Mouse (Mus musculus): Measurements from ENCODE around the gene Rhox4b. TPM values are rescaled to one million over a fixed set of nuclear protein-coding genes. Genes with fewer than 3 reads are reported as not detected.
"Not testable (repeated sequence)": the region's sequence is repeated elsewhere in the genome, so short reads cannot be mapped to it uniquely, and the experiment has no call there.

Rhox4b gene
- not detected in 2 replicates for polyA plus RNA-seq (2015; fragmentation: Nextera tagmentation; extraction: Ambion mirVana)

- not testable (repeated sequence) for H3K36me3 ChIP-seq (ENCODE audit: control insufficient read depth, insufficient read depth, low read length); H3K27me3 ChIP-seq (replicated peaks; ENCODE audit: control insufficient read depth, insufficient read depth, low read length); H3K9me3 ChIP-seq (ENCODE audit: control insufficient read depth, low read length); H3K4me1 ChIP-seq (ENCODE audit: control insufficient read depth, insufficient read depth, low read length); H3K27ac ChIP-seq (ENCODE audit: low read length); H3K9ac ChIP-seq (ENCODE audit: low read depth, low read length); H3K4me2 ChIP-seq (ENCODE audit: low read depth, low read length); ATAC-seq; H3K4me3 ChIP-seq (ENCODE audit: low read length)
- 89% methylated on average over 14 of the region's 15 CpGs for WGBS
Measured at GRCm38 (mm10) chrX:37432194-37432593, at the start of gene Rhox4b. Rhox4b (plus strand) TSS chrX:37432494.

GRCm38 (mm10) chrX:37390548-37390947 lies 41.7 kb upstream of the Rhox4b start, which contains the start of gene Rhox4a2:
Rhox4a2 (plus strand) TSS chrX:37390848.
- H3K9me3 ChIP-seq (ENCODE audit: control insufficient read depth, low read length); H3K4me2 ChIP-seq (ENCODE audit: low read depth, low read length); H3K36me3 ChIP-seq (ENCODE audit: control insufficient read depth, insufficient read depth, low read length); H3K27ac ChIP-seq (ENCODE audit: low read length); ATAC-seq; H3K27me3 ChIP-seq (replicated peaks; ENCODE audit: control insufficient read depth, insufficient read depth, low read length); H3K4me3 ChIP-seq (ENCODE audit: low read length); H3K9ac ChIP-seq (ENCODE audit: low read depth, low read length); H3K4me1 ChIP-seq (ENCODE audit: control insufficient read depth, insufficient read depth, low read length): not testable (repeated sequence)
- WGBS, result 91% methylated on average over 8 of the region's 16 CpGs

GRCm38 (mm10) chrX:37411767-37412166 lies 20.5 kb upstream of the Rhox4b start, which contains the start of gene Rhox2b:
Rhox2b (plus strand) TSS chrX:37412067.
- H3K4me1 ChIP-seq (ENCODE audit: control insufficient read depth, insufficient read depth, low read length); H3K36me3 ChIP-seq (ENCODE audit: control insufficient read depth, insufficient read depth, low read length); H3K9ac ChIP-seq (ENCODE audit: low read depth, low read length); H3K4me3 ChIP-seq (ENCODE audit: low read length); H3K27ac ChIP-seq (ENCODE audit: low read length); H3K9me3 ChIP-seq (ENCODE audit: control insufficient read depth, low read length); H3K27me3 ChIP-seq (replicated peaks; ENCODE audit: control insufficient read depth, insufficient read depth, low read length); H3K4me2 ChIP-seq (ENCODE audit: low read depth, low read length); ATAC-seq: not testable (repeated sequence)
- WGBS, result no CpG with 5 or more reads among the region's 9 CpGs

GRCm38 (mm10) chrX:37453380-37453779 lies 21.1 kb downstream of the Rhox4b start, which contains the start of gene Rhox2c:
Rhox2c (plus strand) TSS chrX:37453680.
- not testable (repeated sequence) for ATAC-seq; H3K4me1 ChIP-seq (ENCODE audit: control insufficient read depth, insufficient read depth, low read length); H3K4me3 ChIP-seq (ENCODE audit: low read length); H3K27ac ChIP-seq (ENCODE audit: low read length); H3K27me3 ChIP-seq (replicated peaks; ENCODE audit: control insufficient read depth, insufficient read depth, low read length); H3K36me3 ChIP-seq (ENCODE audit: control insufficient read depth, insufficient read depth, low read length); H3K4me2 ChIP-seq (ENCODE audit: low read depth, low read length); H3K9me3 ChIP-seq (ENCODE audit: control insufficient read depth, low read length); H3K9ac ChIP-seq (ENCODE audit: low read depth, low read length)
- WGBS, result 97% methylated on average over 5 of the region's 10 CpGs

GRCm38 (mm10) chrX:37458285-37458684 lies 26.0 kb downstream of the Rhox4b start, which contains the start of gene Rhox3c:
Rhox3c (plus strand) TSS chrX:37458585.
- not testable (repeated sequence) for H3K4me3 ChIP-seq (ENCODE audit: low read length); H3K4me1 ChIP-seq (ENCODE audit: control insufficient read depth, insufficient read depth, low read length); H3K9ac ChIP-seq (ENCODE audit: low read depth, low read length); H3K27ac ChIP-seq (ENCODE audit: low read length); H3K4me2 ChIP-seq (ENCODE audit: low read depth, low read length); H3K36me3 ChIP-seq (ENCODE audit: control insufficient read depth, insufficient read depth, low read length); H3K9me3 ChIP-seq (ENCODE audit: control insufficient read depth, low read length); ATAC-seq; H3K27me3 ChIP-seq (replicated peaks; ENCODE audit: control insufficient read depth, insufficient read depth, low read length)
- 91% methylated on average over 3 of the region's 4 CpGs for WGBS

GRCm38 (mm10) chrX:37480037-37480436 lies 47.7 kb downstream of the Rhox4b start, which contains the start of gene Rhox4c:
Rhox4c (plus strand) TSS chrX:37480337.
- H3K36me3 ChIP-seq (ENCODE audit: control insufficient read depth, insufficient read depth, low read length); H3K9me3 ChIP-seq (ENCODE audit: control insufficient read depth, low read length); H3K27me3 ChIP-seq (replicated peaks; ENCODE audit: control insufficient read depth, insufficient read depth, low read length); H3K4me2 ChIP-seq (ENCODE audit: low read depth, low read length); H3K4me3 ChIP-seq (ENCODE audit: low read length); H3K9ac ChIP-seq (ENCODE audit: low read depth, low read length); H3K27ac ChIP-seq (ENCODE audit: low read length); ATAC-seq; H3K4me1 ChIP-seq (ENCODE audit: control insufficient read depth, insufficient read depth, low read length): not testable (repeated sequence)
- WGBS, result 90% methylated on average over 14 of the region's 14 CpGs

Other genes starting within 250 kb of the Rhox4b start
- 382 and 399 TPM in 2 replicates for gene Ndufa1, start 241.3 kb upstream of the Rhox4b start, polyA plus RNA-seq (2015; fragmentation: Nextera tagmentation; extraction: Ambion mirVana)
- 7.6 and 8.1 TPM in 2 replicates for gene Rnf113a1, start 241.2 kb upstream of the Rhox4b start, polyA plus RNA-seq (2015; fragmentation: Nextera tagmentation; extraction: Ambion mirVana)
- gene Gm9, start 221.5 kb upstream of the Rhox4b start, polyA plus RNA-seq (2015; fragmentation: Nextera tagmentation; extraction: Ambion mirVana), result not detected in 2 replicates
- gene Rhox1, start 210.2 kb upstream of the Rhox4b start, polyA plus RNA-seq (2015; fragmentation: Nextera tagmentation; extraction: Ambion mirVana), result not detected in 2 replicates
- not detected in 2 replicates for gene Rhox2a, start 187.5 kb upstream of the Rhox4b start, polyA plus RNA-seq (2015; fragmentation: Nextera tagmentation; extraction: Ambion mirVana)
- gene Rhox3a, start 182.6 kb upstream of the Rhox4b start, polyA plus RNA-seq (2015; fragmentation: Nextera tagmentation; extraction: Ambion mirVana), result not detected in 2 replicates
- gene Rhox4a, start 167.2 kb upstream of the Rhox4b start, polyA plus RNA-seq (2015; fragmentation: Nextera tagmentation; extraction: Ambion mirVana), result not detected in 2 replicates
- not detected in 2 replicates for gene Rhox3a2, start 52.5 kb upstream of the Rhox4b start, polyA plus RNA-seq (2015; fragmentation: Nextera tagmentation; extraction: Ambion mirVana)
- gene Rhox4a2, start 41.6 kb upstream of the Rhox4b start, polyA plus RNA-seq (2015; fragmentation: Nextera tagmentation; extraction: Ambion mirVana), result not detected in 2 replicates
- gene Rhox2b, start 20.4 kb upstream of the Rhox4b start, polyA plus RNA-seq (2015; fragmentation: Nextera tagmentation; extraction: Ambion mirVana), result not detected in 2 replicates
- not detected in 2 replicates for gene Rhox2c, start 21.2 kb downstream of the Rhox4b start, polyA plus RNA-seq (2015; fragmentation: Nextera tagmentation; extraction: Ambion mirVana)
- not detected in 2 replicates for gene Rhox3c, start 26.1 kb downstream of the Rhox4b start, polyA plus RNA-seq (2015; fragmentation: Nextera tagmentation; extraction: Ambion mirVana)
- gene Rhox4c, start 47.8 kb downstream of the Rhox4b start, polyA plus RNA-seq (2015; fragmentation: Nextera tagmentation; extraction: Ambion mirVana), result not detected in 2 replicates
- not detected in 2 replicates for gene Rhox2d, start 60.9 kb downstream of the Rhox4b start, polyA plus RNA-seq (2015; fragmentation: Nextera tagmentation; extraction: Ambion mirVana)
- not detected in 2 replicates for gene Rhox4d, start 81.9 kb downstream of the Rhox4b start, polyA plus RNA-seq (2015; fragmentation: Nextera tagmentation; extraction: Ambion mirVana)
- not detected in 2 replicates for gene Rhox2e, start 98.0 kb downstream of the Rhox4b start, polyA plus RNA-seq (2015; fragmentation: Nextera tagmentation; extraction: Ambion mirVana)
- gene Rhox3e, start 109.5 kb downstream of the Rhox4b start, polyA plus RNA-seq (2015; fragmentation: Nextera tagmentation; extraction: Ambion mirVana), result not detected in 2 replicates
- gene Rhox4e, start 124.9 kb downstream of the Rhox4b start, polyA plus RNA-seq (2015; fragmentation: Nextera tagmentation; extraction: Ambion mirVana), result not detected in 2 replicates
- not detected in 2 replicates for gene Rhox2f, start 138.9 kb downstream of the Rhox4b start, polyA plus RNA-seq (2015; fragmentation: Nextera tagmentation; extraction: Ambion mirVana)
- gene Rhox3f, start 148.5 kb downstream of the Rhox4b start, polyA plus RNA-seq (2015; fragmentation: Nextera tagmentation; extraction: Ambion mirVana), result not detected in 2 replicates
- gene Rhox4f, start 175.2 kb downstream of the Rhox4b start, polyA plus RNA-seq (2015; fragmentation: Nextera tagmentation; extraction: Ambion mirVana), result not detected in 2 replicates
- gene Rhox3g, start 196.1 kb downstream of the Rhox4b start, polyA plus RNA-seq (2015; fragmentation: Nextera tagmentation; extraction: Ambion mirVana), result not detected in 2 replicates
- not detected in 2 replicates for gene Rhox2g, start 211.0 kb downstream of the Rhox4b start, polyA plus RNA-seq (2015; fragmentation: Nextera tagmentation; extraction: Ambion mirVana)
- gene Rhox4g, start 218.8 kb downstream of the Rhox4b start, polyA plus RNA-seq (2015; fragmentation: Nextera tagmentation; extraction: Ambion mirVana), result not detected in 2 replicates
- not detected in 2 replicates for gene Rhox3h, start 236.3 kb downstream of the Rhox4b start, polyA plus RNA-seq (2015; fragmentation: Nextera tagmentation; extraction: Ambion mirVana)
- gene Rhox2h, start 240.8 kb downstream of the Rhox4b start, polyA plus RNA-seq (2015; fragmentation: Nextera tagmentation; extraction: Ambion mirVana), result not detected in 2 replicates